Mouse (Mus musculus): ENCODE results near the gene Tsen54. TPM values are rescaled to one million over a fixed set of nuclear protein-coding genes. Genes with fewer than 3 reads are reported as not detected.
A peak's percentile ranks its signal among the peaks of the same experiment; 100 is the strongest.

Gene Tsen54
- polyA plus RNA-seq, 1 experiment = 3.4 TPM

GRCm38 (mm10) chr11:115823774-115824740, 9.5 kb downstream of the Tsen54 start, which contains the start of gene Llgl2:
TSS of gene Llgl2 (plus strand) at chr11:115824049.
- Histone ChIP-seq H3K4me3 (replicated peaks) (peak within 1 kb of the TSS; percentile 71), H3K27me3 (ENCODE audit: control insufficient read depth) (no peaks in the 10 kb centered on the region), H3K36me3 (ENCODE audit: control insufficient read depth) (peaks cover 38% of the 10 kb centered on the region), H3K4me1 (ENCODE audit: control insufficient read depth) (peaks cover 54% of the 10 kb centered on the region), H3K9me3 (ENCODE audit: control insufficient read depth, low read length) (no peaks in the 10 kb centered on the region)
- TF ChIP-seq GATA1 (IDR thresholded peaks at IDR 0.05; ENCODE audit: low read length) (no peak), TAL1 (IDR thresholded peaks at IDR 0.05; ENCODE audit: low read length) (no peak)

DNA sequence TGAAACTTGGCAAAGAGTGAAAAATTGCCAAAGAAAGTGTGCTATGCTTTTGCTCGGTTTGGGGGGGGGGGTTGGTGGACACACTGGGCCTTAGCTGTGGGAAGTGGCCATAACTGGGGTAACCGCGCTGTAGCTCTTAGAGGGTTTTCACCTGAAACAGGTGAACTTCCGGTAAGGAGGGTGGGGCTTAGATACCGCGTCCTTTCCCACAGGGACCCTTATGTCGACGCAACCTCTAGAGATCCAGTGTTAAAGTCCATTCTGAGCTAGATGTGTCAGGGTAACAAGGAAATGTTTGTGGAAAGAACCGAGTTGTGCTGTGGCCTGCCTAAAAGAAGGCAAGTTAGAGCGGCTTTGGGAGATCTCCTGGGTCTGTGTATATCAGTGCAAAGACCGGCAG, 10.3 kb downstream of the Tsen54 start:
- Histone ChIP-seq H3K27me3 (ENCODE audit: control insufficient read depth) (no peaks in the 10 kb centered on the region), H3K4me3 (replicated peaks) (peak overlapping the region; percentile 71), H3K9me3 (ENCODE audit: control insufficient read depth, low read length) (no peaks in the 10 kb centered on the region), H3K4me1 (ENCODE audit: control insufficient read depth) (peaks cover 61% of the 10 kb centered on the region), H3K36me3 (ENCODE audit: control insufficient read depth) (peaks cover 34% of the 10 kb centered on the region)
- no peak for TF ChIP-seq TAL1 (IDR thresholded peaks at IDR 0.05; ENCODE audit: low read length)
- TF ChIP-seq GATA1 (IDR thresholded peaks at IDR 0.05; ENCODE audit: low read length) = no peak

GRCm38 (mm10) chr11:115826487-115826886, 12.0 kb downstream of the Tsen54 start:
- H3K36me3 ChIP-seq (ENCODE audit: control insufficient read depth) = peaks cover 19% of the 10 kb centered on the region
- peaks cover 71% of the 10 kb centered on the region for H3K4me1 ChIP-seq (ENCODE audit: control insufficient read depth)
- H3K9me3 ChIP-seq (ENCODE audit: control insufficient read depth, low read length) = no peaks in the 10 kb centered on the region
- TF ChIP-seq TAL1 (IDR thresholded peaks at IDR 0.05; ENCODE audit: low read length) (no peak), GATA1 (IDR thresholded peaks at IDR 0.05; ENCODE audit: low read length) (no peak)
- no peaks in the 10 kb centered on the region for H3K27me3 ChIP-seq (ENCODE audit: control insufficient read depth)
- no peak overlapping the region for H3K4me3 ChIP-seq (replicated peaks)

GRCm38 (mm10) chr11:115827624-115828023, 13.1 kb downstream of the Tsen54 start:
- H3K36me3 ChIP-seq (ENCODE audit: control insufficient read depth) = peaks cover 9% of the 10 kb centered on the region
- H3K4me1 ChIP-seq (ENCODE audit: control insufficient read depth) = peaks cover 82% of the 10 kb centered on the region
- no peak overlapping the region for H3K4me3 ChIP-seq (replicated peaks)
- H3K9me3 ChIP-seq (ENCODE audit: control insufficient read depth, low read length) = no peaks in the 10 kb centered on the region
- H3K27me3 ChIP-seq (ENCODE audit: control insufficient read depth) = no peaks in the 10 kb centered on the region
- no peak for TF ChIP-seq GATA1 (IDR thresholded peaks at IDR 0.05; ENCODE audit: low read length)

GRCm38 (mm10) chr11:115829036-115829435, 14.5 kb downstream of the Tsen54 start:
- Histone ChIP-seq H3K4me3 (replicated peaks) (no peak overlapping the region), H3K9me3 (ENCODE audit: control insufficient read depth, low read length) (no peaks in the 10 kb centered on the region), H3K4me1 (ENCODE audit: control insufficient read depth) (peaks cover 83% of the 10 kb centered on the region), H3K27me3 (ENCODE audit: control insufficient read depth) (no peaks in the 10 kb centered on the region), H3K36me3 (ENCODE audit: control insufficient read depth) (peaks cover 4% of the 10 kb centered on the region)
- no peak for TF ChIP-seq TAL1 (IDR thresholded peaks at IDR 0.05; ENCODE audit: low read length)
- TF ChIP-seq GATA1 (IDR thresholded peaks at IDR 0.05; ENCODE audit: low read length) = no peak

DNA sequence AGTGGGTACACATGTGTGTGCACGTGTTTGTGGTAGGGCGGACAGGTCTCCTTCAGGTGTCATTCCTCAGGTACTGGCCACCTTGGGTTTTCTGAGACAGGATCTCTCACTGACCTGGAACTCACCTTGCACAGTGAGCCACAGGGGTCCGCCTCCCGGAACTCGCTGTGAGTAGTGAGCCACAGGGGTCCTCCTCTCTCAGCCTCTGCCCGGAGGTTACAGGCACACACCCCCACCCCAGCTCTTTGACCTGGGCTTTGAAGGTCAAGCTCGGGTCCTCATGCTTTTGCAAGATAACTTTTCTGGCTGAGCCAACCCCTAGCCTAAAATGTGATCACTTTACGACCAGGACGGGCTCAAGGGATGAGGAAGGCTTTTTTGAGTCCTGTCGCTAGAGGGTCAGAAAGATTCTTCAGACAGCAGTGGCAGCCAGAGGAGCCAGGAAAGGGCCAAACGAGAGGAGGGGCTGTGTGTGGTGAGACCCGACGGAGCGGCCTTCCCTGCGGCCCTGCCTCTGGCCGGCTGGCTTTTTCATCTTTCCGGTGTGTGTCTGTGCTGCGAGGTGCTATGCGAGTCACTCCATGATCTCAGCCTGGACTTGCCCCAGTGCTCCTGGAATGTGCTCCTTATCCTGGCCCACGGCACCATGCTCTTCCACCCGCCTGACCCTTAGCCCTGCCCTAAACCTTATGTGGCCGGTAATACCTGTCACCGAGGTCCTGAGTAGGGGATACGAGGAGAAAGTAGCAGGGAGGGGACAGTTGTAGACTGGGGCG, 16.2 kb downstream of the Tsen54 start:
- peak overlapping the region; percentile 0 for H3K4me3 ChIP-seq (replicated peaks)
- TF ChIP-seq GATA1 (IDR thresholded peaks at IDR 0.05; ENCODE audit: low read length) (no peak), TAL1 (IDR thresholded peaks at IDR 0.05; ENCODE audit: low read length) (no peak)
- peaks cover 7% of the 10 kb centered on the region for H3K36me3 ChIP-seq (ENCODE audit: control insufficient read depth)
- no peaks in the 10 kb centered on the region for H3K9me3 ChIP-seq (ENCODE audit: control insufficient read depth, low read length)
- H3K4me1 ChIP-seq (ENCODE audit: control insufficient read depth) = peaks cover 78% of the 10 kb centered on the region
- H3K27me3 ChIP-seq (ENCODE audit: control insufficient read depth) = no peaks in the 10 kb centered on the region

- Histone ChIP-seq H3K36me3 (ENCODE audit: control insufficient read depth) (peaks cover 15% of the 10 kb centered on the region), H3K27me3 (ENCODE audit: control insufficient read depth) (no peaks in the 10 kb centered on the region), H3K9me3 (ENCODE audit: control insufficient read depth, low read length) (no peaks in the 10 kb centered on the region), H3K4me3 (replicated peaks) (no peak overlapping the region), H3K4me1 (ENCODE audit: control insufficient read depth) (peaks cover 80% of the 10 kb centered on the region)
- no peak; the same call in 2 of the 3 replicates for TF ChIP-seq TAL1 (IDR thresholded peaks at IDR 0.05; ENCODE audit: low read length)
- TF ChIP-seq GATA1 (IDR thresholded peaks at IDR 0.05; ENCODE audit: low read length) = no peak
These were observed 17.0 kb downstream of the Tsen54 start for GRCm38 (mm10) chr11:115831518-115831917.

DNA sequence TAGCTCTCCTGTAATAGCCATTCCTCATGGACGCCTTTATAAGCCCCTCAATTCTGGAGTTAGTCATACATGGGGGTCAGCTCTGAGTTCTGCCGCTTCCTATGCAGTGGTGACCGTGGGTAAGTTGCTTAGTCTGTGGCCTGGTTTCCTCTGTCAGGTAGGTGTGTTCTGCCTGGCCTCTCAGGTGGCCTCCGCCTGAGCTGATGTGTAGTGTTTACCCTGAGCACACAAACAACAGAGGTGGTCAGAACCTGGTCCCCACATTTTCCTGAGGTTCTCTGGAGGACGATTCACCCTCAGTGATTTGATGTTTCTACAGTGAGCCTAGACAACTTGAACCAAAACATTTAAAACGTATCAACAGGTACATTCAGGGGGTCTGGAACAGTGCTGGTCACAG, 17.5 kb downstream of the Tsen54 start:
- Histone ChIP-seq H3K27me3 (ENCODE audit: control insufficient read depth) (no peaks in the 10 kb centered on the region), H3K36me3 (ENCODE audit: control insufficient read depth) (peaks cover 15% of the 10 kb centered on the region), H3K4me3 (replicated peaks) (no peak overlapping the region), H3K9me3 (ENCODE audit: control insufficient read depth, low read length) (no peaks in the 10 kb centered on the region), H3K4me1 (ENCODE audit: control insufficient read depth) (peaks cover 78% of the 10 kb centered on the region)
- TF ChIP-seq GATA1 (IDR thresholded peaks at IDR 0.05; ENCODE audit: low read length) (no peak), TAL1 (IDR thresholded peaks at IDR 0.05; ENCODE audit: low read length) (no peak)

DNA sequence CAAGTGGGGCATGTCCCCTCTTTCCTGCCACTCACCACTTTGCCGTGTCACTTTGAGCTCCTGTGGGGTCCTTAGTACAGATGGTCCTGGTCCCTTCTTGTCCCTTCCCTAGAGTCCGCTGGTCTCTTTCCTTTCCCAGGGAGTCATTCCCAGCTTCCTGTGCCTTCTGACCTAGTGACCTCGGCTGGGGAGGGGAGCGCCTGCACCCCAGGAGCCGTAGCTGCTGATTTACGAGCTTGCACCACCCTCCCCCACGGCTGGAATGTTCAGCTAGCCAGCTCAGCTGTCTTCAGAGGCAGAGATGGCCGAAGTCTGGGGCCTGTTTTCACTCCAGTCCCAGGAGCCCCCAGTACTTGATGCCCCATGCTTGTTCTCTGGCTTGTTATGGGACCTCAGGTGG, 18.0 kb downstream of the Tsen54 start:
- H3K9me3 ChIP-seq (ENCODE audit: control insufficient read depth, low read length) = no peaks in the 10 kb centered on the region
- peaks cover 16% of the 10 kb centered on the region for H3K36me3 ChIP-seq (ENCODE audit: control insufficient read depth)
- H3K4me3 ChIP-seq (replicated peaks) = no peak overlapping the region
- peaks cover 77% of the 10 kb centered on the region for H3K4me1 ChIP-seq (ENCODE audit: control insufficient read depth)
- no peaks in the 10 kb centered on the region for H3K27me3 ChIP-seq (ENCODE audit: control insufficient read depth)
- TF ChIP-seq GATA1 (IDR thresholded peaks at IDR 0.05; ENCODE audit: low read length) (no peak), TAL1 (IDR thresholded peaks at IDR 0.05; ENCODE audit: low read length) (no peak)

Measured in erythroblast, embryonic 14.5 days (primary cell).